Mouse (Mus musculus): Measurements from ENCODE around the gene Rusc2.

DNA sequence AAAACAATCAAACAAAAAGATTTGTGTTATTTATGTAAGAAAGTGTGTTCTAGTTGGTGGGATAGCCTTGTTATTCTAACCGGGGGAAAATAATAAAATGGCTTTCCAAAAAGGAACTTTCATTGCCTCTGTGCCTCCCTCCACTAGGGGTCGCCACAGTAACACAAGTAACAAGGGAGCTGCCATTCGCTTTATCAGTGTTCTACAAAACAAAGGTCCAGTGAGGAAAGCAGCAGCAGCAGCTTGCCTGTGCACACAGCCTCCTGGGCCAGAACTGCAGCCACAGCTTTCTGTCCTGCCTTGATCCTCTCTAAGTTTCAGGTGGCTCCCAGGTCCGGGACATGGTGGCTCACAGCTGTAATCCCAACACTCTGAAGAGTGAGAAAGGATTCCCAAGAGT is 49.9 kb downstream of the Rusc2 start:
- TF ChIP-seq CTCF (IDR thresholded peaks at IDR 0.05; ENCODE audit: borderline replicate concordance, insufficient read depth, low read length) (peak; percentile 51; the same call in 1 of the 2 replicates), POLR2A (IDR thresholded peaks at IDR 0.05; ENCODE audit: low read depth, low read length) (no peak)

All from embryonic fibroblast, embryonic 13.5 days (primary cell).